Mouse (Mus musculus): ENCODE results near the gene Cobl.

Cobl gene

GRCm38 (mm10) chr11:12382991-12383390 is 81.8 kb downstream of the Cobl start:
- DNase-seq (ENCODE audit: low read depth) = no peak

- no peak for DNase-seq (ENCODE audit: low read depth)
Observed at GRCm38 (mm10) chr11:12381096-12381495, 83.7 kb downstream of the Cobl start.

DNA sequence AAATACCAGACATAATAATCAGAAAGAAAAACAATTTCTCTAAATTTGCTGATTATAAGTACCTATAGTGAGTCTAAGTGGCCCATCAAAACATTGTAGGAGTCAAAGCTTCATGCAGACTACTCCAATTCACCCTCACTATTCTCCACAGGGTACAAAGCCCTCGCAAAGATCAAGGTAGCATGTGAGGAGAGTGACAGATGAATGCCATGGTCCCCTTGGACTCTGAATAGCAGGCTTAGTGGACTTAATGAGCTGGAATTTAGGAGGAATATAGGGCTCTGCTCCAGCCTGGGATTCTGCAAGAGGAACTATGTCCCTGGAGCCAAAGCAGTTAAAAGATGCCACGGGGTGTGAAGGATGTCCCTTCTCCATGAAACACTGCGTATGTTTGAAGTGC is 88.1 kb downstream of the Cobl start:
- DNase-seq (ENCODE audit: low read depth) = no peak

- DNase-seq (ENCODE audit: low read depth) = no peak
Observed at GRCm38 (mm10) chr11:12373106-12374098, 91.4 kb downstream of the Cobl start.

DNA sequence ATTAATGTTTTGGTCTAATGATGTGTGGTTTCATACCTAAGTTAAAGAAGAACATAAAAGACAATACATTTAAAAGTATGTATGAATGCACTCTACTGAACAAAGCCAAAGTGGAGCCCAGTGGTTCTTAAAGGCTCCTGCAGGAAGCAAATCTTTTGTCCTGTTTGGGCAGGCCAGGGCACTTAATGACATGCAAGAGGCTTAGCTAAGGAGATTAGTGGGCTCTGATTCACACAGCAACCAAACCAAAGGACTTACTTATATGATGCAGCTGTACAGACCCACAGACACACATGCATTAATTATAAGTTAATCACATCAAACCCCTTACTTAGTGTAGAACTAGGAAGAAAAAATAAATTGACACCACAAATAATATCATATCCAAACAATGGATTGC is 93.8 kb downstream of the Cobl start:
- no peak for DNase-seq (ENCODE audit: low read depth)

DNA sequence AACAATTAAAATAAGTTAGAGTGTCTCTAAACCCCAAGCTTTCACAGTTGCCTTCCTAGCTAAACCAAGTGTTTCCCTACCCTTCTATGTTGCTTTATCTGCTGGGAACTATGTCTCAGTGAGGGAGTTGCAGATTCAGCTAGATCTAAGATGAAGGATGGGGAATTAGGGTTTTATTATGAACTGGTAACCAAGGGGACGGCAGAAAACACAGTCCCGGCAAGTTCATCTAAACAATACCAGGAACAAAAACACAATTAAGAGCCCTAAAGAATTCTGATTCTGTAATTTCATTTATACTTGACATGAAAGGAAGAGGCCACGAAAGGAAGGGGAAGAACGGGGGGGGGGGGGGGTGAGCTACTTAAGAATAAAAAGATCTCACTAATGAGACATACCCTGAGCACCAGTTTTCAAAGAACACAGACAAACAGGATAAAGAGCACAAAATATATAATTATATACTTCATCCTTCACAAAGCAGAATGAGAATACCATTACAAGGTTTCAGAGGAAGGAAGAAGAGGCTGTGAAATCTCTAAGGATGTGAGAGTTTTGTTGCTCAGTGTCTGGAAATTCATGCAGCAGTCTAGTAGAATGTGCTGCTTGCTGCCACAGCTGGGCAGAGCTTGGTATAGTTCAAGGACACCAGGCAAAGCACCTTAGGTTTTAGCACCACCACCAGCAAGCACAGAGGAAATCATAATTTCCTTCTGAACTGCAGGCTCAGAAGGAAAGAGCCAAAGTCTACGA is 97.2 kb downstream of the Cobl start:
- no peak for DNase-seq (ENCODE audit: low read depth)

- DNase-seq (ENCODE audit: low read depth) = no peak
Observed at GRCm38 (mm10) chr11:12359336-12360000, 105.3 kb downstream of the Cobl start.

- no peak for DNase-seq (ENCODE audit: low read depth)
Observed at GRCm38 (mm10) chr11:12358602-12359001, 106.2 kb downstream of the Cobl start.

DNA sequence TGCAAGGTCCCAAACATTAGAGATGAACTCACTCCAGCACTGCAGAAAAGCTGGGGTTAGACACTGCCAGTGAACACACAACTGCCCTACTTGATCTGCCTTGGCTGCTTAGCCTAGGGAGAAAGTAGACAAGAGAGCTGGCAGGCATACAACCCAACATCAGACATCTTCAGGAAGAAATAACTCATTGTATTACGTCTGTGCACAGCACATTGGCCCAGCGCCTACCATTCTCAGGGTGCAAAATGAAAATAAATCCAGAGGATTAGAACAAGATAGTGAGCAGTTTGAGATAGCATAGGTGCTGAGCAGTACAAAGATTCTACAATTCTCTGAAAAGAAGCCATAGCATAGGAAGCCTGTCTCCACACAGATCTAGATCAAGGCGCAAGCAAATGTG is 109.1 kb downstream of the Cobl start:
- DNase-seq (ENCODE audit: low read depth) = no peak

DNA sequence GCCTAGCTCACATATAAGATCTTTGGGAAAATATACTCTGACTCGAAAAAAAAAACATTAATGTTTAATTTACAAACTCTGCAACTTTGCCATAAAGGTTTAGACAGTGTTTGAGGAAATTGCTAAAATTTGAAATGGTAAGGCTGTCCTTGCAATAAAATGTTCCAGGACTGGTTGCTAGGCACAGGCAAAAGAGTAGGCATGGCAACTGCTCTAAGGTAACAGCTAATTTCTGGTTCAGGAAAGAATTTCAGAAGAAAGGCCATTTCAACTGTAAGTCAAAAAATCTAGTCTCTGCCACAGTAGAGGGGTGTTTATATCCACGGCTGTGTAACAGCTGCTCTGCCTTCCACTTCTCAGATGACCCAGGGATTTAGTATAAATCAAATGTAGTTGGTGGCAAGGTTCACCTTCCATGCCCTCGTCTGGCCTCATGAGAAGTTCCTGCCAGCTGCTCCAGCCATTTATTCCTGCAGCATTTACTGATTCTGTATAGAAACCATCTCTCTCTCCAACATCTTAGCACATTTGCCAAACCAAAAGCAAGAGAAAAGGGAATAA is 113.7 kb downstream of the Cobl start:
- DNase-seq (ENCODE audit: low read depth) = no peak

DNA sequence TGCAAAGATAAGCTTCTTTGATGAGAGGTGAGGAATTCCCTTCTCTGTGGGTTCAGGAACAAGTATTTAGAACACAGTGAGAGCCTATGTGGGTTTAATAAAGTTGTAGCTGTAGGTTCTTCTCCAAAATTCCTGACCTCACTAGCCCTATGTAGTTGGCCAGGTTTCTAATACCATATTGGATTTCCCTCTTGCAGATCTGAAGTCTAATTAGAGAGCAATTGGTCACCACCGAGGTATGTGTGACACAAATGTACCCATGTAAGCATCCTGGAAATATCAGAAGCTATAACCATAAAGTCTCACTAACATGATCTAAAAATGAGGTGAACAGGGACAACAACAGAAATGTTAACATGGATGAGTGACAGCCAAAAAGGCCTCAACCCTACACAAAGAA is 114.7 kb downstream of the Cobl start:
- DNase-seq (ENCODE audit: low read depth) = no peak

- DNase-seq (ENCODE audit: low read depth) = no peak
Observed at GRCm38 (mm10) chr11:12346486-12346885, 118.3 kb downstream of the Cobl start.

- DNase-seq (ENCODE audit: low read depth) = no peak
Observed at GRCm38 (mm10) chr11:12343686-12344085, 121.1 kb downstream of the Cobl start.

GRCm38 (mm10) chr11:12340697-12341096 is 124.1 kb downstream of the Cobl start:
- DNase-seq (ENCODE audit: low read depth) = no peak

- no peak for DNase-seq (ENCODE audit: low read depth)
Observed at GRCm38 (mm10) chr11:12336145-12336544, 128.6 kb downstream of the Cobl start.

- no peak for DNase-seq (ENCODE audit: low read depth)
Observed at GRCm38 (mm10) chr11:12331997-12332396, 132.8 kb downstream of the Cobl start.

GRCm38 (mm10) chr11:12321445-12321844 is 143.3 kb downstream of the Cobl start:
- DNase-seq (ENCODE audit: low read depth) = no peak

DNA sequence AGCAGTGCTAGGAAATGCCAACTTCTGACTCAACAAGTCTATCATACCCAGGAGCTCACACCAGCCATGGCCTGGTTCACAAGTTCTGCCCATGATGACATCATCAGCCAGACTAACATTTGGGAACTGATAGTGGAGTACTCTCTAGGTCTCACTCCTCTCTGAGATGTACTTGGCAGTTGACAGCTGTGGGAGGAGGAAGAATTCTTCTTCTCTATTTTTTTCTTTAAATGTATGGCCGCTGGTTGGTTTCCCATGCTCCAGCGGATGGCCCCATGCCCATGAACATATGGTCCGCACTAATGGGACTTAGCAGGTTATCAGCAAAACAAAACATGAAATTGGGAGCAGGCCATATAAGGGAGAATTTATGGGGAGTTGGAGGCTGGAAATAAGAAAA is 145.4 kb downstream of the Cobl start:
- DNase-seq (ENCODE audit: low read depth) = no peak

DNA sequence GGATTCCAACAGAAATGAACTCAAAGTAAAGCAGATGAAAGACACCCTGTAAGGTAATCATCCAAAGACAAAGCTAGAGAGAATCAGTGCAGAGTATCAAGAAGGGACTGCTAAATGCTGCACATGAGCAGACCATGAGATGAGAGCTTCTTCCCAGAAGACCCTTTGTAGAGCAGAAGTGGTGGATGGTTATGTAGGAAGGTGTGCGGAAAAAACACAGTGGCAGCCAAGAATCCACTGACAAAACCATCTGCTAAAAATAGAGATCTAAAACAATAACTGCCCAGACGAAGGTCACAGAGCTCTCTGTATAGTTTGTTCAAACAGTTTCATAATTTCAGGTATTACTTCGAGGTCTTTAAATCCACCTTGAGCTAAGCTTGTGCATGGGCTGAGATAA is 149.1 kb downstream of the Cobl start:
- DNase-seq (ENCODE audit: low read depth) = no peak

GRCm38 (mm10) chr11:12314278-12315043 is 150.3 kb downstream of the Cobl start:
- peak; percentile 29 for DNase-seq (ENCODE audit: low read depth)

- DNase-seq (ENCODE audit: low read depth) = no peak
Observed at GRCm38 (mm10) chr11:12311419-12311818, 153.3 kb downstream of the Cobl start.
